In genomic region chr4:13126832-13127700, GRCm38 (mm10) we compare ENCODE assay signal across 14 mouse cellular contexts.
DNase-seq lines count a peak whose midpoint lies in the region; ATAC-seq and TF ChIP-seq lines count a peak whose summit lies in the region.
"Had no signal": no experiment of that assay in that cellular context is flagged by ENCODE, and none has a peak within 500 bp of the region (broad histone marks: within the 10 kb centered on the region; RNA-seq: fewer than 3 reads in every experiment).

No protein-coding gene starts in this region.

- TF ChIP-seq CTCF in embryonic fibroblast, embryonic 13.5 days (IDR thresholded peaks at IDR 0.05; ENCODE audit: borderline replicate concordance, insufficient read depth, low read length): no peak

- DNase-seq in adrenal gland, adult 2 months: peak; percentile 48
- DNase-seq in adrenal gland, postnatal 4 days (ENCODE audit: low spot score in 2 of 2): no peak
- peak; percentile 6 to 14 for DNase-seq in lung, adult 18-20 months
- DNase-seq in lung, postnatal 10 days: no peak
- DNase-seq in kidney, adult 18-20 months: no peak
- DNase-seq: kidney, adult 9 months had no signal

- ATAC-seq in megakaryocyte progenitor cell, adult 5-6 weeks (replicated peaks; ENCODE audit: poor library complexity): peak; percentile 100
- ATAC-seq in hindbrain, embryonic 13.5 days (ENCODE audit: low FRiP score): no peak
- ATAC-seq: forebrain, embryonic 16.5 days had no signal

- 88% methylated on average over 8 of the region's 8 CpGs for WGBS in hindbrain, embryonic 13.5 days

- H3K36me3 ChIP-seq in hindbrain, embryonic 13.5 days: no peaks in the 10 kb centered on the region
- H3K36me3 ChIP-seq: G1E; heart, embryonic 13.5 days; hindbrain, embryonic 15.5 days; lung, embryonic 15.5 days had no signal

- H3K4me2 ChIP-seq in hindbrain, embryonic 13.5 days: no peak overlapping the region
- H3K4me2 ChIP-seq: heart, embryonic 13.5 days; hindbrain, embryonic 15.5 days; lung, embryonic 15.5 days had no signal

- no peaks in the 10 kb centered on the region for H3K9me3 ChIP-seq in hindbrain, embryonic 13.5 days
- H3K9me3 ChIP-seq: G1E; heart, embryonic 13.5 days; hindbrain, embryonic 15.5 days; lung, embryonic 15.5 days had no signal

- no peak overlapping the region for H3K4me3 ChIP-seq in embryonic fibroblast, embryonic 13.5 days (ENCODE audit: insufficient read depth, low read length)
- H3K4me3 ChIP-seq in hindbrain, embryonic 13.5 days: no peak overlapping the region
- H3K4me3 ChIP-seq: heart, embryonic 13.5 days; hindbrain, embryonic 15.5 days; lung, embryonic 15.5 days had no signal

- no peak for TF ChIP-seq POLR2A in embryonic fibroblast, embryonic 13.5 days (IDR thresholded peaks at IDR 0.05; ENCODE audit: low read depth, low read length)

- H3K27me3 ChIP-seq in hindbrain, embryonic 13.5 days: no peaks in the 10 kb centered on the region
- H3K27me3 ChIP-seq: heart, embryonic 13.5 days; hindbrain, embryonic 15.5 days; lung, embryonic 15.5 days had no signal

- H3K27ac ChIP-seq in embryonic fibroblast, embryonic 13.5 days (ENCODE audit: insufficient read depth, low read length): peak overlapping the region; percentile 88
- no peak overlapping the region for H3K27ac ChIP-seq in hindbrain, embryonic 13.5 days
- H3K27ac ChIP-seq: heart, embryonic 13.5 days; hindbrain, embryonic 15.5 days; lung, embryonic 15.5 days had no signal

- peaks cover 2% of the 10 kb centered on the region; the same call in 1 of the 2 replicates for H3K4me1 ChIP-seq in embryonic fibroblast, embryonic 13.5 days (ENCODE audit: control insufficient read depth, insufficient read depth, low read length)
- H3K4me1 ChIP-seq in hindbrain, embryonic 13.5 days (replicated peaks): no peaks in the 10 kb centered on the region
- H3K4me1 ChIP-seq: heart, embryonic 13.5 days; hindbrain, embryonic 15.5 days; lung, embryonic 15.5 days had no signal

- H3K9ac ChIP-seq in hindbrain, embryonic 13.5 days: no peak overlapping the region
- H3K9ac ChIP-seq: heart, embryonic 13.5 days; hindbrain, embryonic 15.5 days; lung, embryonic 15.5 days had no signal

Comparison
In these comparisons a context has a peak if more than half of its experiments do, and no peak if none do; other contexts are left out.
1. DNase-seq: peak in adrenal gland, adult 2 months (single experiment) and lung, adult 18-20 months (2 of 2); none in adrenal gland, postnatal 4 days (0 of 2), lung, postnatal 10 days (single experiment) and kidney, adult 18-20 months (single experiment).